Mouse (Mus musculus): Measurements from ENCODE around the gene Hsd17b13. TPM values are rescaled to one million over a fixed set of nuclear protein-coding genes. Genes with fewer than 3 reads are reported as not detected.

Hsd17b13 gene
- polyA plus RNA-seq, 1 experiment from 2014 or later, result not detected

DNA sequence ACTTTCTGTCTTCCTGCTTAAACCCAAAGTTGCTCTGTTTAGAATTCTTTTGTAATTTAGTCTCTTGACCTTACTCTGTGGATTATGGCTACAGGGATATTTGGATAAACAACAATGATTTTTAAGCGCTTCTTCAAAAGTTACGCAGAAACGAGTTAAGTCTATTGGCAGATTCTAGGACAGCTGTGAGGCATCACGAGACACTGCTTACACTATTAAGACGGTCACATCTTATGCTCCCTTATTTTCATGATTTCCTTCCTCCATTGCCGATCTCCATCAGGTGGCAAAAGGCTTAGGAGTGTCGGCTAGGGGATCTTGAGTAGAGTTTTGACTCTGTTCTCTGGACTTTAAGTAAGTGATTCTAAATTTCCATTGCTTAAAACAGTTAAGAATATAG is 33.1 kb upstream of the Hsd17b13 start:
- H3K36me3 ChIP-seq (ENCODE audit: control insufficient read depth, insufficient read depth, low read length), result no peaks in the 10 kb centered on the region
- no peak overlapping the region for H3K27ac ChIP-seq (ENCODE audit: low read length)
- WGBS, result 95% methylated on average over 7 of the region's 7 CpGs
- no peaks in the 10 kb centered on the region for H3K4me1 ChIP-seq (ENCODE audit: control insufficient read depth, insufficient read depth, low read length)
- H3K4me3 ChIP-seq (ENCODE audit: low read depth, low read length), result no peak overlapping the region
- no peak overlapping the region for H3K9ac ChIP-seq (ENCODE audit: low read depth, low read length)
- H3K4me2 ChIP-seq (ENCODE audit: low read length), result no peak overlapping the region
- ATAC-seq, result no peak
- H3K27me3 ChIP-seq (ENCODE audit: control insufficient read depth, insufficient read depth, low read depth, low read length), result no peaks in the 10 kb centered on the region
- H3K9me3 ChIP-seq (replicated peaks; ENCODE audit: control insufficient read depth, low read length, poor library complexity, severe bottlenecking), result no peaks in the 10 kb centered on the region

DNA sequence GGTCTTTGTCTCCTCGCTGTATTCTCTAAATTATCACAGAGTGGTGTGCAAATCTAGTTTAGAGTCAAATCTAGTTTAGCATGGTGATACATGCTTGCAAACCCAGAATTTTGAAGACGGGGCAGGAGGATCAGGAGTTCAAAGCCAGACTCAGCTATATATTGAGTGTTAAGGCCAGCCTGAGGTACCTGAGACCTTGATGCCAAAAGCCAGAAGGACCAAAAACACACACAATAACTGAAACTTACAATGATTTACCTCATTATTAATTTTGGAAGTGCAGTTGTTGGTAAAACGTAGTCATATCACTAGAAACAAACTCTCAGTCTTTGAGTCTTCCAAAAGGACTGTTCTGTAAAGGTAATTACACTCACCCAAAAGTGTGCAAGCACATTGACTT is 32.2 kb upstream of the Hsd17b13 start:
- Histone ChIP-seq H3K4me3 (ENCODE audit: low read depth, low read length) (no peak overlapping the region), H3K27ac (ENCODE audit: low read length) (no peak overlapping the region), H3K9ac (ENCODE audit: low read depth, low read length) (no peak overlapping the region), H3K4me1 (ENCODE audit: control insufficient read depth, insufficient read depth, low read length) (no peaks in the 10 kb centered on the region), H3K9me3 (replicated peaks; ENCODE audit: control insufficient read depth, low read length, poor library complexity, severe bottlenecking) (no peaks in the 10 kb centered on the region), H3K27me3 (ENCODE audit: control insufficient read depth, insufficient read depth, low read depth, low read length) (no peaks in the 10 kb centered on the region), H3K4me2 (ENCODE audit: low read length) (no peak overlapping the region), H3K36me3 (ENCODE audit: control insufficient read depth, insufficient read depth, low read length) (no peaks in the 10 kb centered on the region)
- 92% methylated on average over 3 of the region's 3 CpGs for WGBS
- no peak for ATAC-seq

DNA sequence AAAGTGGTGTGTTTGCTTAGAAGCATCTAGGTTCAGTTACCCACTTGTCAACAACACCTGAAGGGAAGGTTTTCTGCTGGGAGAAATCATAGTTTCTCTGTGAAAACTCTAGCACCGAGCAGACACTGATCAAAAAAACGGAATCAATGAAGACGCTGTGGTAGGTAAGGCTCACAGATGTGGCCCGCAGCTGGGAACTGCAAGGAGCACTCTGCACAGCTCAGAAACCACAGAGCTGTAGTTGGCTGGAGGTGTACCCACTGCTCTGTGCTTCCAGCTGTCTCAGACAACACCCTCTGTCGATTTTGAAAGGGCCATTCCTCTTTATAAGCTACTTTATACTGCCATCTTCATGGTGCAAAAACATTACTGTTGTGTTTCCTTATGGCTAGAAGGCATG is 30.6 kb upstream of the Hsd17b13 start:
- Histone ChIP-seq H3K4me2 (ENCODE audit: low read length) (no peak overlapping the region), H3K27me3 (ENCODE audit: control insufficient read depth, insufficient read depth, low read depth, low read length) (no peaks in the 10 kb centered on the region), H3K27ac (ENCODE audit: low read length) (no peak overlapping the region), H3K4me3 (ENCODE audit: low read depth, low read length) (no peak overlapping the region), H3K36me3 (ENCODE audit: control insufficient read depth, insufficient read depth, low read length) (no peaks in the 10 kb centered on the region), H3K9ac (ENCODE audit: low read depth, low read length) (no peak overlapping the region), H3K4me1 (ENCODE audit: control insufficient read depth, insufficient read depth, low read length) (peaks cover 5% of the 10 kb centered on the region), H3K9me3 (replicated peaks; ENCODE audit: control insufficient read depth, low read length, poor library complexity, severe bottlenecking) (no peaks in the 10 kb centered on the region)
- 71% methylated on average over 5 of the region's 5 CpGs for WGBS
- no peak for ATAC-seq

DNA sequence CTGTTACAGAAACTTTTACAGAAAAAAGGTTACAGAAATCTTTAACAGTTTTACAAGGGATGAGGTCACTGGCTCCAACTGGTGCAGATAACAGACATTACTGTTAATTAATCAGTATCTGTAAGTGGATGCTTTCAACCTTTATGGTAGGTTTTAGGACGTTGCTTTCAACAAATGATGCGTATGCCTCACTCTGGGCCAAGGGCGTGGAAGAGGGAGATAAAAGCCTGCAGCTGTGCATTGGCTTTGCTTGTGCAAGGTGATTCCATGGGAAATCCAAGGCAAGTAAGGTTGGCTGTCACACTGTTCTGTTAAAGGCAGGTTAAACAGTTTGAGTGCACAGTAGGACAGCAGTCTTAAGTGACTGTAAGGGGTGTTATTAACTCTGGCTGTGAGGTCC is 29.6 kb upstream of the Hsd17b13 start:
- no peaks in the 10 kb centered on the region for H3K9me3 ChIP-seq (replicated peaks; ENCODE audit: control insufficient read depth, low read length, poor library complexity, severe bottlenecking)
- peaks cover 11% of the 10 kb centered on the region for H3K4me1 ChIP-seq (ENCODE audit: control insufficient read depth, insufficient read depth, low read length)
- no peak overlapping the region for H3K9ac ChIP-seq (ENCODE audit: low read depth, low read length)
- H3K36me3 ChIP-seq (ENCODE audit: control insufficient read depth, insufficient read depth, low read length), result no peaks in the 10 kb centered on the region
- no peak overlapping the region for H3K4me2 ChIP-seq (ENCODE audit: low read length)
- H3K27ac ChIP-seq (ENCODE audit: low read length), result no peak overlapping the region
- 77% methylated on average over 3 of the region's 3 CpGs for WGBS
- ATAC-seq, result no peak
- H3K4me3 ChIP-seq (ENCODE audit: low read depth, low read length), result no peak overlapping the region
- no peaks in the 10 kb centered on the region for H3K27me3 ChIP-seq (ENCODE audit: control insufficient read depth, insufficient read depth, low read depth, low read length)

DNA sequence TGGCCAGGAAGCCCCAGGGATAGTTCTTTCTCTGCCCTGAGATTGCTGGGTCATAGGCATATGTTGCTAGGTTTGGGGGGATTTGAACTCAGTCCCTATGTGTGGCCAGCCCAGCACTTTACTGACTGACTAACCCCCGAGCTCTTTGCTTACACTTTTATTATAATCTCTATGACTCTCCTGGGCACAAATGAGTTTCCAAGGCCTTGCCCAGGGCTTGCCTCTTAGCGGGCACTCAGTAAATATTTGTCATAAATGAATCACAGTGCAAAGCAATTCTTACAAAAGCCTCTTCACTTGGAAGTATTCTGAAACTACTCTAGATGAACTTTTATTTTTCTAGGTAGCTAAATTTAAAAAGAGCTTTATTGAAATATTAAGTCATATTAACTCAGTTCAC is 26.7 kb upstream of the Hsd17b13 start:
- Histone ChIP-seq H3K4me1 (ENCODE audit: control insufficient read depth, insufficient read depth, low read length) (peaks cover 11% of the 10 kb centered on the region), H3K9ac (ENCODE audit: low read depth, low read length) (no peak overlapping the region), H3K27me3 (ENCODE audit: control insufficient read depth, insufficient read depth, low read depth, low read length) (no peaks in the 10 kb centered on the region), H3K27ac (ENCODE audit: low read length) (no peak overlapping the region), H3K4me2 (ENCODE audit: low read length) (no peak overlapping the region), H3K4me3 (ENCODE audit: low read depth, low read length) (no peak overlapping the region), H3K36me3 (ENCODE audit: control insufficient read depth, insufficient read depth, low read length) (no peaks in the 10 kb centered on the region), H3K9me3 (replicated peaks; ENCODE audit: control insufficient read depth, low read length, poor library complexity, severe bottlenecking) (no peaks in the 10 kb centered on the region)
- ATAC-seq, result no peak
- 88% methylated on average over 2 of the region's 2 CpGs for WGBS

DNA sequence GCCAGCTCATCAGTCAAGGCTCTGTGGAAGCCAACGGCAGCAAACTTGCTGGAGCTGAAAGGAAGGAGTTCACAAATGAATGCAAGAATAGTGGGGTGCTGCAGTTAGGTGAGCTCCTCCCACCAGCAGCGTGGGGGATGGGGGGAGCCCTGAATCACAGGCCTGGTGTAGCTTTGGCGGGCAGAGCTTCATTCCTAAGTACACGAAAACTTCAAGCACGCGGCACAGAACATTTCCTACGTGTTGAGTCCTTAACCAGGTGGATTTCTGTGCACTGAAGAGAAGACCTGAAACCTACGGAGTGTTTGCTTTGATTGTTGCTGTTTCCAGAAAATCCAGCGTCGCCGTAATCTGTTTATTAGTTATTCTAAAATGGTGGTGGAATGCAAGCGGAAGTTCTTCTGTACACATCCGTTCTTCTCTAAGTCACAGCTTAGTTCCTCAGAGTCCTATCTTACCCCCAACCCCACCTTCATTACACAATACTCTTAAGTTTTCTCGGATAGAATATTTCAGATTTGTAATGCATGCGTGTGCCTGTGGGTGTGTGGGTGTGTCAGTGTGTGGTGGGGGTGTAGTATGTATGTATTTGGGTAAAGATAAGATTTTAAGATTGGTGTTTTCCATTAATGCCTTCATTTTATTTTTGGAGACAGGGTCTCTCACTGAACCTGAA is 26.2 kb upstream of the Hsd17b13 start:
- Histone ChIP-seq H3K9me3 (replicated peaks; ENCODE audit: control insufficient read depth, low read length, poor library complexity, severe bottlenecking) (no peaks in the 10 kb centered on the region), H3K4me2 (ENCODE audit: low read length) (peak overlapping the region; percentile 52), H3K4me1 (ENCODE audit: control insufficient read depth, insufficient read depth, low read length) (peaks cover 11% of the 10 kb centered on the region), H3K36me3 (ENCODE audit: control insufficient read depth, insufficient read depth, low read length) (no peaks in the 10 kb centered on the region), H3K9ac (ENCODE audit: low read depth, low read length) (peak overlapping the region; percentile 54), H3K4me3 (ENCODE audit: low read depth, low read length) (peak overlapping the region; percentile 24), H3K27me3 (ENCODE audit: control insufficient read depth, insufficient read depth, low read depth, low read length) (no peaks in the 10 kb centered on the region), H3K27ac (ENCODE audit: low read length) (no peak overlapping the region)
- WGBS, result 48% methylated on average over 15 of the region's 15 CpGs
- no peak for ATAC-seq

DNA sequence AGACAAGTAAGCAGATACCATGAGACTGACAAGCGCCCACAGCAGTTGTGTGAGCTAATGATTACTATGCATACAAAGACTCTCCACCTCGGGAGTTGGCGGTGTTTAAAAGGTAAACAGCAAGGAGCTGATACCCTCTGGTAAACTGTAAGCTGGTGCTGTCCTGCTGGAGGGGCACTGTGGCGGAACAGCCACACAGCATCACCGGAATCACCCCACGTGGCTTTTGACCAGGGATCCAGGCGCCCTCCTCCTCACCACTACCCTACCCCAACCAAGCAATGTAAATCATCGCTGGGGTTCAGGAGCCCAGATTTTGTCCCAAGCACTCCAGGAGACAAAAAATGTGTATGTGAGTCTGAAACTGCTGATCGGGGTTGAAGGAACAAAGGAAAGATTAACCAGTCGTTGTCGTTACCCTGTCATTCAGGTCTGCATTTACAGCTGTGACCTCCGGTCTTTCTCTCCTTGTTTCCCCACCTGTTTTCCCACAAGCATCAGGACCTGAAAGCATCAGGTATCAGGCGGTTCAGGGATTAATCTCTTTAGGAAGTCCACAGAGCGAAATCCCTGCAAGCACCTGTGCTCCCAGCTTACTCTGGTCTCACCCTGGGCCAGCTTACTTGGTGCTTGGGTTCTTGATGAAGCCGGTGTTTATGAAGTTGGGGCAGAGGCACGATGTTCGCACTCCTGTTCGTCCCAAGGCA is 25.5 kb upstream of the Hsd17b13 start:
- no peak overlapping the region for H3K27ac ChIP-seq (ENCODE audit: low read length)
- no peaks in the 10 kb centered on the region for H3K36me3 ChIP-seq (ENCODE audit: control insufficient read depth, insufficient read depth, low read length)
- ATAC-seq, result peak; percentile 42; the same call in 1 of the 2 replicates
- peak overlapping the region; percentile 24 for H3K4me3 ChIP-seq (ENCODE audit: low read depth, low read length)
- no peaks in the 10 kb centered on the region for H3K9me3 ChIP-seq (replicated peaks; ENCODE audit: control insufficient read depth, low read length, poor library complexity, severe bottlenecking)
- peaks cover 11% of the 10 kb centered on the region for H3K4me1 ChIP-seq (ENCODE audit: control insufficient read depth, insufficient read depth, low read length)
- H3K27me3 ChIP-seq (ENCODE audit: control insufficient read depth, insufficient read depth, low read depth, low read length), result no peaks in the 10 kb centered on the region
- peak overlapping the region; percentile 52 for H3K4me2 ChIP-seq (ENCODE audit: low read length)
- 15% methylated on average over 18 of the region's 18 CpGs for WGBS
- H3K9ac ChIP-seq (ENCODE audit: low read depth, low read length), result peak overlapping the region; percentile 54

DNA sequence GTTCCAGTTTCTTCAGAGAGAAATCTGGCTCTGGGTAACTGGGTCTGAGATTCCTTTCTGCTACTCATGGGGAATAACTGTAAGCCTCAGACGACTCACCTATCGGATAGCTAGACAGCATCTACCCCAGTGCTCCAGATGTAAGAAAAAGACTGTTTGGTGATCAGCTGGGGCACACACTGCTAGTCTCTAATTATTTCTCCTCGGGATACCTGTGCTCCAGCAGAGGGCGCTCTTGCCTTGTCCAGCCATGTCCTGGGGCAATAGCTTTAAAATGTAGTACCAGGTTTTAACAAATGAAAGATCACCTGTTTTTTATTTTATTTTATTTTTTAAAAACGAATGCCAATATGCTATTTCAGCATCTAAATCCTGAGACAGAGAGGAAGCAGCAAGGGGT is 22.5 kb upstream of the Hsd17b13 start:
- no peaks in the 10 kb centered on the region for H3K9me3 ChIP-seq (replicated peaks; ENCODE audit: control insufficient read depth, low read length, poor library complexity, severe bottlenecking)
- peak; percentile 58 for ATAC-seq
- H3K27ac ChIP-seq (ENCODE audit: low read length), result no peak overlapping the region
- peaks cover 11% of the 10 kb centered on the region for H3K4me1 ChIP-seq (ENCODE audit: control insufficient read depth, insufficient read depth, low read length)
- WGBS, result 6% methylated on average over 5 of the region's 5 CpGs
- H3K4me2 ChIP-seq (ENCODE audit: low read length), result no peak overlapping the region
- H3K36me3 ChIP-seq (ENCODE audit: control insufficient read depth, insufficient read depth, low read length), result no peaks in the 10 kb centered on the region
- no peaks in the 10 kb centered on the region for H3K27me3 ChIP-seq (ENCODE audit: control insufficient read depth, insufficient read depth, low read depth, low read length)
- no peak overlapping the region for H3K4me3 ChIP-seq (ENCODE audit: low read depth, low read length)
- H3K9ac ChIP-seq (ENCODE audit: low read depth, low read length), result no peak overlapping the region

DNA sequence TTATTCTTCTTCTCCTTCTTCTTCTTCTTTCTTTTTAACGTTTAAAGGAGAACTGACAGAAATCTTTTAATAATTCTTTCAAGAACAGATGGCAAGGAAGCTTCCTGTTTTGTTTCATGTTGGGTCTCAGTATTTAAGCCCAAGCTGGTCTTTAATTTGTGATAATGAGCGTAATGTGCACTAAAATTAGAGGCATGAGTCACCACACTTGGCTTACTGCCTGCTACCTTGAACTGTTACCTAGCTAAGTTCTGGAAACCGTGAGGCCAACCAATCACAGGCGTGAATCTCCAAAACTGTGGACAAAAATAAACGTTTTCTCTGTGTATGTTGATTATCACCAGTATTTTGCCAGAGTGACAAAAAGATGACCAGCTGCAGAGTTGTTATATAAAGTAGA is 21.5 kb upstream of the Hsd17b13 start:
- H3K27ac ChIP-seq (ENCODE audit: low read length), result no peak overlapping the region
- no peaks in the 10 kb centered on the region for H3K27me3 ChIP-seq (ENCODE audit: control insufficient read depth, insufficient read depth, low read depth, low read length)
- H3K4me2 ChIP-seq (ENCODE audit: low read length), result no peak overlapping the region
- no peaks in the 10 kb centered on the region for H3K36me3 ChIP-seq (ENCODE audit: control insufficient read depth, insufficient read depth, low read length)
- 76% methylated on average over 5 of the region's 5 CpGs for WGBS
- H3K9me3 ChIP-seq (replicated peaks; ENCODE audit: control insufficient read depth, low read length, poor library complexity, severe bottlenecking), result no peaks in the 10 kb centered on the region
- no peak for ATAC-seq
- H3K9ac ChIP-seq (ENCODE audit: low read depth, low read length), result no peak overlapping the region
- H3K4me3 ChIP-seq (ENCODE audit: low read depth, low read length), result no peak overlapping the region
- peaks cover 11% of the 10 kb centered on the region for H3K4me1 ChIP-seq (ENCODE audit: control insufficient read depth, insufficient read depth, low read length)

Measured in midbrain, embryonic 16.5 days (tissue).